In genomic region chr17:74394855-74395254, GRCm38 (mm10) we compare ENCODE assay signal across 8 mouse cellular contexts. TPM values are rescaled to one million over a fixed set of nuclear protein-coding genes. Genes with fewer than 3 reads are reported as not detected.
DNase-seq lines count a peak whose midpoint lies in the region; ATAC-seq lines count a peak whose summit lies in the region.

No protein-coding gene starts in this region.

- H3K4me1 ChIP-seq in heart, embryonic 13.5 days: peaks cover 16% of the 10 kb centered on the region
- peaks cover 17% of the 10 kb centered on the region for H3K4me1 ChIP-seq in forebrain, embryonic 10.5 days
- H3K4me1 ChIP-seq in midbrain, embryonic 14.5 days (ENCODE audit: control insufficient read depth, insufficient read depth, low read length): no peaks in the 10 kb centered on the region

- H3K27me3 ChIP-seq in heart, embryonic 13.5 days (replicated peaks): no peaks in the 10 kb centered on the region
- no peaks in the 10 kb centered on the region for H3K27me3 ChIP-seq in forebrain, embryonic 10.5 days (ENCODE audit: poor library complexity, severe bottlenecking)
- H3K27me3 ChIP-seq in midbrain, embryonic 14.5 days (ENCODE audit: control insufficient read depth, insufficient read depth, low read length): no peaks in the 10 kb centered on the region

- H3K9ac ChIP-seq in heart, embryonic 13.5 days: peak overlapping the region; percentile 97
- peak overlapping the region; percentile 36; the same call in 1 of the 2 replicates for H3K9ac ChIP-seq in midbrain, embryonic 14.5 days (replicated peaks; ENCODE audit: low read length)

- no peak for ATAC-seq in heart, embryonic 13.5 days (ENCODE audit: extremely low read depth, insufficient number of reproducible peaks, low FRiP score, low TSS enrichment)
- peak; percentile 26; the same call in 1 of the 2 replicates for ATAC-seq in midbrain, embryonic 14.5 days (ENCODE audit: low FRiP score, low TSS enrichment)

- H3K36me3 ChIP-seq in heart, embryonic 13.5 days: no peaks in the 10 kb centered on the region
- H3K36me3 ChIP-seq in forebrain, embryonic 10.5 days (replicated peaks): 0 out of 2 replicates have a peak, but pooled peaks cover 4% of the 10 kb centered on the region
- peaks cover 10% of the 10 kb centered on the region; the same call in 1 of the 2 replicates for H3K36me3 ChIP-seq in midbrain, embryonic 14.5 days (ENCODE audit: control insufficient read depth, insufficient read depth, low read length)

- H3K4me3 ChIP-seq in heart, embryonic 13.5 days: peak overlapping the region; percentile 89
- peak overlapping the region; percentile 96 for H3K4me3 ChIP-seq in forebrain, embryonic 10.5 days
- H3K4me3 ChIP-seq in midbrain, embryonic 14.5 days (replicated peaks; ENCODE audit: low read depth, low read length): peak overlapping the region; percentile 69

- WGBS in heart, embryonic 13.5 days: 21% methylated on average over 16 of the region's 16 CpGs
- WGBS in forebrain, embryonic 10.5 days: 36% methylated on average over 16 of the region's 16 CpGs
- 29% methylated on average over 16 of the region's 16 CpGs for WGBS in midbrain, embryonic 14.5 days

- H3K9me3 ChIP-seq in heart, embryonic 13.5 days: no peaks in the 10 kb centered on the region
- no peaks in the 10 kb centered on the region for H3K9me3 ChIP-seq in forebrain, embryonic 10.5 days
- H3K9me3 ChIP-seq in midbrain, embryonic 14.5 days (ENCODE audit: control insufficient read depth, low read length): no peaks in the 10 kb centered on the region

- H3K4me2 ChIP-seq in heart, embryonic 13.5 days: peak overlapping the region; percentile 87
- peak overlapping the region; percentile 69 for H3K4me2 ChIP-seq in midbrain, embryonic 14.5 days (ENCODE audit: low read length)

- peak overlapping the region; percentile 86 for H3K27ac ChIP-seq in heart, embryonic 13.5 days (replicated peaks)
- peak overlapping the region; percentile 91 for H3K27ac ChIP-seq in forebrain, embryonic 10.5 days
- 0 out of 2 replicates have a peak overlapping the region, but pooled peaks have one; percentile 13 for H3K27ac ChIP-seq in midbrain, embryonic 14.5 days (replicated peaks; ENCODE audit: low read depth, low read length)

- DNase-seq in heart, postnatal 4 days: no peak
- DNase-seq in ES-CJ7 (ENCODE audit: low read depth, low spot score): peak; percentile 19
- DNase-seq in forebrain, embryonic 10.5 days (ENCODE audit: extremely low spot score, low spot score): peak; percentile 17
- peak; percentile 9 to 35 for DNase-seq in kidney, postnatal 36 days
- no peak for DNase-seq in midbrain, embryonic 14.5 days
- no peak for DNase-seq in c-Kit-positive CD71-positive TER-119-positive erythroid progenitor cells, embryonic 14.5 days (ENCODE audit: low spot score)
- no peak for DNase-seq in urinary bladder, postnatal 14 days (ENCODE audit: low spot score)

RNA-seq across cellular contexts. Expression of gene Slc30a6, which starts 0.6 kb away (rescaled TPM):
- 24.5 and 28.4 TPM in 2 replicates for polyA plus RNA-seq in heart, embryonic 13.5 days (2015; fragmentation: Nextera tagmentation; extraction: Ambion mirVana)
- total RNA-seq in heart, postnatal 4 days (2021): 10 to 100 TPM; 11.5 to 12.0 TPM
- 33.8 and 35.4 TPM in 2 replicates for polyA plus RNA-seq in forebrain, embryonic 10.5 days (2016; fragmentation: Nextera tagmentation; extraction: Ambion mirVana)
- 28.4 and 34.6 TPM in 2 replicates for polyA plus RNA-seq in midbrain, embryonic 14.5 days (2014; fragmentation: Nextera tagmentation; extraction: Ambion mirVana)

RNA-seq across cellular contexts. Expression of gene Spast, which starts 56.1 kb away (rescaled TPM):
- polyA plus RNA-seq in heart, embryonic 13.5 days (2015; fragmentation: Nextera tagmentation; extraction: Ambion mirVana): 7.3 and 8.5 TPM in 2 replicates
- 10 to 100 TPM; 39.3 to 40.1 TPM for total RNA-seq in heart, postnatal 4 days (2021)
- polyA plus RNA-seq in forebrain, embryonic 10.5 days (2016; fragmentation: Nextera tagmentation; extraction: Ambion mirVana): 12.6 and 12.7 TPM in 2 replicates
- 52.3 and 58.9 TPM in 2 replicates for polyA plus RNA-seq in midbrain, embryonic 14.5 days (2014; fragmentation: Nextera tagmentation; extraction: Ambion mirVana)

Comparison
In these comparisons a context has a peak if more than half of its experiments do, and no peak if none do; other contexts are left out.
1. H3K27ac ChIP-seq: peak in every context shown above with its lines; median percentile 91 in forebrain, embryonic 10.5 days; 86 in heart, embryonic 13.5 days; 13 in midbrain, embryonic 14.5 days.
2. DNase-seq: peak in ES-CJ7 (single experiment), forebrain, embryonic 10.5 days (single experiment) and kidney, postnatal 36 days (2 of 2); none in heart, postnatal 4 days (single experiment), midbrain, embryonic 14.5 days (single experiment), c-Kit-positive CD71-positive TER-119-positive erythroid progenitor cells, embryonic 14.5 days (single experiment) and urinary bladder, postnatal 14 days (single experiment).
3. Peak in every context shown above with its lines, with median percentiles within 50 percentile points of each other: H3K4me3 ChIP-seq.